Mouse (Mus musculus) bone marrow macrophage, adult 2 months (primary cell): Measurements from ENCODE around the gene AU021092.

Experiments
- CTCF ChIP-seq: IDR thresholded peaks from 2 replicates; pipeline ENCODE4 v1.5.1; 2012; ENCODE audit warnings: low read depth, mild to moderate bottlenecking, low read length, moderate library complexity
- POLR2A ChIP-seq: IDR thresholded peaks from 2 replicates; pipeline ENCODE4 v1.6.1; 2012; ENCODE audit warnings: mild to moderate bottlenecking, low read depth, low read length, borderline replicate concordance

DNA sequence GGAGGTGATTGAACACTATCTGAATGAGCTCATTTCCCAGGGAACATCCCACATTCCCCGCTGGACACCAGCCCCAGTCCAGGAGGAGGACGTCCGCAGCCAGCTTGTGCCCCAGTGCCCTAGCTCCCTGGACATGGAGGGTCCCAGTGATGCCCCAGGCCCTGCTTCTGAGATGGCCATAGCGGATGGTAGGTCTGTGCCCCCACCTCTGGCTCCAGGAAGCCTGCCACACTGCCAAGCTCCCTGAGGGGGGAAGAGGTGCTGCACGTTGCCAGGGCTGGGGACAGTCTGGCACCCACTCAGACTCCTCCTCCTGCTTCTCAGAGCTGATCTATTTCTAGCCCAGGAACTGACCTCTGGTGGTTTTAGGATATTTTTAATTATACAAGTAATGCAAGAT lies 53.3 kb downstream of the AU021092 start:
- TF ChIP-seq POLR2A, result no peak
- TF ChIP-seq CTCF, result no peak
